Mouse (Mus musculus) lung, adult 2 months (tissue): ENCODE results near the gene Hnrnph3.

ENCODE experiments used
- CTCF ChIP-seq: fragments of 200-500 bp; IDR thresholded peaks from 2 replicates; pipeline ENCODE4 v1.5.1; 2011; ENCODE audit warnings: mild to moderate bottlenecking, low read length, control low read depth; ENCODE audit not compliant: insufficient read depth
- POLR2A ChIP-seq: fragments of 200-500 bp; IDR thresholded peaks from 2 replicates; pipeline ENCODE4 v1.6.1; 2011; ENCODE audit warnings: low read depth, mild to moderate bottlenecking, control low read depth, low read length, borderline replicate concordance; ENCODE audit errors: extremely low read depth

GRCm38 (mm10) chr10:62984495-62984894, 39.5 kb downstream of the Hnrnph3 start:
- TF ChIP-seq CTCF (no peak), POLR2A (no peak)
